Mouse (Mus musculus): ENCODE data around the gene Fbxo47. TPM values are rescaled to one million over a fixed set of nuclear protein-coding genes. Genes with fewer than 3 reads are reported as not detected.

The Fbxo47 gene
- polyA plus RNA-seq, 1 experiment from 2014 or later: 0.78 TPM

DNA sequence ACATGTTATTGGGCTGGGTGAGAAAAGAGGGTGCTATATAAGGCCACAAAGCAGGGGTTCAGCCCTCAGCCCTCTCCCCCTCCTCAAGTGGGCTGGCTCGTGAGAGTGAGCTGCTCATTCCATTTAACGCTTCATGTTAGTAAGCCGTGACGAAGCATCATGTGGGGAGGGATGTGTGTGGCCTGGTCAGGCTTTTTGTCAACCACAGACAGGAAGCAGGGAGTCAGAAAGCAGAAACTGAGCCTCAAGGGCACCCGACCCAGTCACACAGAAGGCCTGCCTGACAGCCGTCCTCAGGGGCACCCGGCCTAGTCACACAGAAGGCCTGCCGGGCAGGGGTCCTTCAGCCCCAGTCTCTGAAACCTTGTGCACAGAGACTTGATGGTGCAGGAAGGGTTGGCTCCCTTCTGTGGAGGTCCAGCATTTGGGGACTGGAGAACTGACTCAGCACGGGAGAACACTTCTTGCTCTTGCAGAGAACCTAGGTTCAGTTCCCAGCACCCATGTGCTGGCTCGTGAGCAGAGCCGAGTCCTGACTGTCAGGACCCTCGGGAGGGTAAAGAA is 54.0 kb downstream of the Fbxo47 start:
- H3K36me3 ChIP-seq (ENCODE audit: control insufficient read depth, insufficient read depth, low read length): peaks cover 43% of the 10 kb centered on the region
- H3K27me3 ChIP-seq (ENCODE audit: control insufficient read depth, insufficient read depth, low read depth, low read length): no peaks in the 10 kb centered on the region
- WGBS: 82% methylated on average over 12 of the region's 12 CpGs
- no peak overlapping the region for H3K4me2 ChIP-seq (ENCODE audit: low read length)
- no peak overlapping the region for H3K27ac ChIP-seq (ENCODE audit: low read length)
- no peak overlapping the region for H3K4me3 ChIP-seq (ENCODE audit: low read depth, low read length)
- no peak for ATAC-seq
- no peak overlapping the region for H3K9ac ChIP-seq (ENCODE audit: low read depth, low read length)
- H3K9me3 ChIP-seq (replicated peaks; ENCODE audit: control insufficient read depth, low read length, poor library complexity, severe bottlenecking): no peaks in the 10 kb centered on the region
- H3K4me1 ChIP-seq (ENCODE audit: control insufficient read depth, insufficient read depth, low read length): no peaks in the 10 kb centered on the region

DNA sequence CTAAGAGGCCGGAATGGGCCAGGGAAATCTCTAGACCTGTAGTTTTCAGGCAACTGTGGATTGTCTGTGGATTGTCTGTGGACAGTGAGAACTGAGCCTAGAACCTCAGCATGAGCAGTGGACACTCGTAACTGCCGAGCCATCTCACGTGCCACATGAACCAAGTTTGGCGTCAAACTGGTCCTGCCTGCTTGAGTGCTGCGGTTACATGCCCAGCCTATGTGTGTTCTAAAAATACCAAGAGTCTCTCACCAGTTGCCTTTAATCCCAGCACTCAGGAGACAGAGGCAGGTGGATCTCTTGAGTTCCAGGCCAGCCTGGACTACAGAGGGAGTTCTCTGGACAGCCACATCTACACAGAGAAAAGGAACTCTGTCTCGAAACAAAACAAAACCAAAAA is 54.6 kb downstream of the Fbxo47 start:
- Histone ChIP-seq H3K36me3 (ENCODE audit: control insufficient read depth, insufficient read depth, low read length) (peaks cover 39% of the 10 kb centered on the region), H3K4me1 (ENCODE audit: control insufficient read depth, insufficient read depth, low read length) (no peaks in the 10 kb centered on the region), H3K9ac (ENCODE audit: low read depth, low read length) (no peak overlapping the region), H3K4me2 (ENCODE audit: low read length) (no peak overlapping the region), H3K27me3 (ENCODE audit: control insufficient read depth, insufficient read depth, low read depth, low read length) (no peaks in the 10 kb centered on the region), H3K9me3 (replicated peaks; ENCODE audit: control insufficient read depth, low read length, poor library complexity, severe bottlenecking) (no peaks in the 10 kb centered on the region), H3K27ac (ENCODE audit: low read length) (no peak overlapping the region; the same call in 1 of the 2 replicates), H3K4me3 (ENCODE audit: low read depth, low read length) (no peak overlapping the region)
- ATAC-seq: no peak
- 93% methylated on average over 7 of the region's 7 CpGs for WGBS

DNA sequence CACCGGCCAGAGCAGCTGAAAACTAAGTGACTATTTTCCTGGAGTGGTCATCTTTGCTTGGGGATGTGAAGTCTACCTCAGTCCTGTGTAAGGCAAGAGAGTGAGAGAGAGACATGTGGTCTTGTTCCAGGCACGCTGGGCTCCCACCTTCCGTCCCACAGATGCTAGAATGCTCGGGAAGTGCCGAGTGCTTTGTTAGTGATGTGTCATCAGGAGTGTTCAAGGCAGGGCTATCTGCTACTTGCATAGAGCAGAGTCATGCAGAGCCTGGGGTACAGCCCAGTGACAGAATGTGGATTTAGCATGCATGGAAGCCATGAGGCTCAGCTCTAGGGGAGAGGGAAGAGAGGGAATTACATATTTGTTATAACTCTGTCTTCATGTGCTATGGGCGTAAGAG is 56.3 kb downstream of the Fbxo47 start:
- Histone ChIP-seq H3K4me1 (ENCODE audit: control insufficient read depth, insufficient read depth, low read length) (no peaks in the 10 kb centered on the region), H3K27me3 (ENCODE audit: control insufficient read depth, insufficient read depth, low read depth, low read length) (no peaks in the 10 kb centered on the region), H3K9me3 (replicated peaks; ENCODE audit: control insufficient read depth, low read length, poor library complexity, severe bottlenecking) (no peaks in the 10 kb centered on the region), H3K36me3 (ENCODE audit: control insufficient read depth, insufficient read depth, low read length) (peaks cover 29% of the 10 kb centered on the region), H3K9ac (ENCODE audit: low read depth, low read length) (no peak overlapping the region), H3K4me3 (ENCODE audit: low read depth, low read length) (no peak overlapping the region), H3K27ac (ENCODE audit: low read length) (no peak overlapping the region), H3K4me2 (ENCODE audit: low read length) (no peak overlapping the region)
- ATAC-seq: no peak
- WGBS: 88% methylated on average over 6 of the region's 6 CpGs

DNA sequence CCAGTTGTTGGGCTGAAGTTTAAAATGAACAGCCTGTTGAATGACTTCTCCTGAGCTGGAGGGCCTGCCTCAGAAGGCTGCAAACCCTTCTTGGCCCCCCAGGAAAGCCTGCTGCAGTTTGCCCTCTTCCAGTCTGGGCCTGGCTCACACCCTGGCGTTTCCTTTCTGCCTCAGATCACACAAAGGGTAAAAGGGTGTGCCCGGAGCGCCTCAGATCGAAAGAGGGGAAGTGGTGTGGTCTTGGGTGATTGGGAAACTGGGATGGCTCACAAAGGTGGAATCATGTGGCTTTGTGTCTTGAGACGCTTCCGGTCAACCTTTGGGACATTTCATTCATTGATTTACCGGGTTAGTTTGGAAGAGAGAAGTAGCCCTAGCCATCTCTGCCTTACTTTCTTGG is 57.5 kb downstream of the Fbxo47 start:
- Histone ChIP-seq H3K4me1 (ENCODE audit: control insufficient read depth, insufficient read depth, low read length) (no peaks in the 10 kb centered on the region), H3K4me3 (ENCODE audit: low read depth, low read length) (no peak overlapping the region), H3K4me2 (ENCODE audit: low read length) (no peak overlapping the region), H3K27me3 (ENCODE audit: control insufficient read depth, insufficient read depth, low read depth, low read length) (no peaks in the 10 kb centered on the region), H3K9me3 (replicated peaks; ENCODE audit: control insufficient read depth, low read length, poor library complexity, severe bottlenecking) (no peaks in the 10 kb centered on the region), H3K9ac (ENCODE audit: low read depth, low read length) (no peak overlapping the region), H3K27ac (ENCODE audit: low read length) (no peak overlapping the region), H3K36me3 (ENCODE audit: control insufficient read depth, insufficient read depth, low read length) (peaks cover 27% of the 10 kb centered on the region)
- ATAC-seq: no peak
- WGBS: 75% methylated on average over 7 of the region's 7 CpGs

DNA sequence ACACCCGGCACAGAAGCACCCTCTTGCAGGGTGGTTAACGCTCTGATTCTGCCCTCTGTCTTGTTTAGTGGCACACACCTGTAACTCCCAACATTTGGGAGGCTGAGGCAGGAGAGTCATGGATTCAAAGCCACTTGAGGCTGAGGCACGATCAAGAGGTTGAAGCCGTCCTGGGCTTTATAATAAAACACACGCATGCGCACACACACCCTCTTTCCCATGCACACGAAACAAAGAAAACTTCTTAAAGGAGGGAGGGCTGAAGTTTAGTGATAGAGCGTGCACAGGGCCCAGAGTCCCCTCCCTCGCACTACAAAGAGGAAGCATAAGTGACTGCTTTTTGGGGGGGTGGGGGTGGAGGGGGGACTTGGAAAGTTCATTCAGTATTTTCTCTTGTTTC is 58.0 kb downstream of the Fbxo47 start:
- Histone ChIP-seq H3K36me3 (ENCODE audit: control insufficient read depth, insufficient read depth, low read length) (peaks cover 27% of the 10 kb centered on the region), H3K27ac (ENCODE audit: low read length) (no peak overlapping the region), H3K4me3 (ENCODE audit: low read depth, low read length) (no peak overlapping the region), H3K27me3 (ENCODE audit: control insufficient read depth, insufficient read depth, low read depth, low read length) (no peaks in the 10 kb centered on the region), H3K9me3 (replicated peaks; ENCODE audit: control insufficient read depth, low read length, poor library complexity, severe bottlenecking) (no peaks in the 10 kb centered on the region), H3K4me1 (ENCODE audit: control insufficient read depth, insufficient read depth, low read length) (no peaks in the 10 kb centered on the region), H3K4me2 (ENCODE audit: low read length) (no peak overlapping the region), H3K9ac (ENCODE audit: low read depth, low read length) (no peak overlapping the region)
- no peak for ATAC-seq
- 78% methylated on average over 9 of the region's 9 CpGs for WGBS

DNA sequence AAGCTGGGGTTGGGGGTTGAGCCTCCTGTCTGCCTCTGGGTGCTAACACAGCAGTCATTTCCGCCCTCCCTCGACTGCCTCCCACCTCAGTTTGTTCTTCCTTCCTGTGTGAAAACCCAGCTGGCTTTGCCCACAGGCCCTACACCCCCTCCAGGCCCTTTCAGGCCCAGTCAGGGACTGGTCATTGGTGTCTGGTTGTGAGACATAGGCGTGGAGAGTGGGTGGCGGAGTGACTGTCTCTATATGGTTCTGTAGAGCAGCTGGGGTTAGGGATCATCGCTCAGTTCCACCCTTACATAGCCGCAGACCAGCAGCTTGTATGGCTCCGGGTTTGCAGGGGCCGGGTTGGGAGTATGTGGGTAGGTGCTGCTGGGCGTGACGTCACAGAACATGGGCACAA is 58.7 kb downstream of the Fbxo47 start:
- no peak overlapping the region for H3K4me2 ChIP-seq (ENCODE audit: low read length)
- H3K9me3 ChIP-seq (replicated peaks; ENCODE audit: control insufficient read depth, low read length, poor library complexity, severe bottlenecking): no peaks in the 10 kb centered on the region
- H3K36me3 ChIP-seq (ENCODE audit: control insufficient read depth, insufficient read depth, low read length): peaks cover 25% of the 10 kb centered on the region
- no peak overlapping the region for H3K4me3 ChIP-seq (ENCODE audit: low read depth, low read length)
- ATAC-seq: no peak
- 89% methylated on average over 10 of the region's 10 CpGs for WGBS
- H3K27me3 ChIP-seq (ENCODE audit: control insufficient read depth, insufficient read depth, low read depth, low read length): no peaks in the 10 kb centered on the region
- no peak overlapping the region for H3K9ac ChIP-seq (ENCODE audit: low read depth, low read length)
- no peaks in the 10 kb centered on the region for H3K4me1 ChIP-seq (ENCODE audit: control insufficient read depth, insufficient read depth, low read length)
- no peak overlapping the region for H3K27ac ChIP-seq (ENCODE audit: low read length)

DNA sequence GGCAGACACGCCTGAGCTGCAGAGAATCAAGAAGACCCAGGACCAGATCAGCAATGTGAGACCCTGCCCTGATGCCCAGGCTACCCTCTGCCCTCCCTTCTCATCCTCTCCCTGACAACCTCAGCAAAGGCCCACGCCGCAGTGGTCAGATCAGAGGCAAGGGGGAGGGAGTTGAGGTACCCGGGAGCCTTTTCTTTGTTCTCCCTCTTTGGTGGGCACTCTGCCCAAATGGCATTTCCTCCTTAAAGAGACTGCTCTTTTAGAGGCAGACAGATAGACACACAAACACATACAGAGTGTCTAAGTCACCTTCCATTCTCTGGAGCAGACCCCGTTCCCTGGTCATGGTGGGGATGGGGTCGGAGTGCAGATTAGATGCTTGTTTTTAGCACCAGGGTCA is 59.1 kb downstream of the Fbxo47 start:
- no peak overlapping the region for H3K4me2 ChIP-seq (ENCODE audit: low read length)
- 68% methylated on average over 6 of the region's 6 CpGs for WGBS
- no peak for ATAC-seq
- H3K9me3 ChIP-seq (replicated peaks; ENCODE audit: control insufficient read depth, low read length, poor library complexity, severe bottlenecking): no peaks in the 10 kb centered on the region
- no peaks in the 10 kb centered on the region for H3K27me3 ChIP-seq (ENCODE audit: control insufficient read depth, insufficient read depth, low read depth, low read length)
- H3K4me3 ChIP-seq (ENCODE audit: low read depth, low read length): no peak overlapping the region
- no peak overlapping the region for H3K9ac ChIP-seq (ENCODE audit: low read depth, low read length)
- H3K4me1 ChIP-seq (ENCODE audit: control insufficient read depth, insufficient read depth, low read length): no peaks in the 10 kb centered on the region
- no peak overlapping the region for H3K27ac ChIP-seq (ENCODE audit: low read length)
- peaks cover 23% of the 10 kb centered on the region for H3K36me3 ChIP-seq (ENCODE audit: control insufficient read depth, insufficient read depth, low read length)

DNA sequence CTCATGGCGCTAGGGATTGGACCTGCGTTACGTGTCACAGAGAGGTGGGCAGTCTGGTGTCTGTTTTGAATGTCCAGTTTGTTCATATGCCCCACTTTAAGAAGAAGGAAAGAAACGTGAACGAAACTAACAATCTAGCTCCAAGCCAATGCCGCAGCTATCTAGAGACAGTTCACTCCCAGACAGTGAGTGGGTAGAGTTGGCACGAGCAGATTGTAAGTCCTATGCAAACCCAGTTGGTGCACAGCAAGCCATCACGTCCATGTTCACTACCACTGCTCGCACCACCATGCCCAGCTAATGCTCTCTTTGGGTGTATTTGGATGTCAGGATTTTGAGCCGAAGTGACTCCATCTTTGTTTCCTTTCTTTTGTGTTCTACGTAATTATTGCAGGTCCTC is 59.8 kb downstream of the Fbxo47 start:
- H3K27ac ChIP-seq (ENCODE audit: low read length): no peak overlapping the region
- H3K9me3 ChIP-seq (replicated peaks; ENCODE audit: control insufficient read depth, low read length, poor library complexity, severe bottlenecking): no peaks in the 10 kb centered on the region
- no peaks in the 10 kb centered on the region for H3K4me1 ChIP-seq (ENCODE audit: control insufficient read depth, insufficient read depth, low read length)
- ATAC-seq: no peak
- WGBS: 95% methylated on average over 11 of the region's 11 CpGs
- H3K36me3 ChIP-seq (ENCODE audit: control insufficient read depth, insufficient read depth, low read length): peaks cover 21% of the 10 kb centered on the region
- no peak overlapping the region for H3K9ac ChIP-seq (ENCODE audit: low read depth, low read length)
- H3K4me3 ChIP-seq (ENCODE audit: low read depth, low read length): no peak overlapping the region
- H3K27me3 ChIP-seq (ENCODE audit: control insufficient read depth, insufficient read depth, low read depth, low read length): no peaks in the 10 kb centered on the region
- no peak overlapping the region for H3K4me2 ChIP-seq (ENCODE audit: low read length)

DNA sequence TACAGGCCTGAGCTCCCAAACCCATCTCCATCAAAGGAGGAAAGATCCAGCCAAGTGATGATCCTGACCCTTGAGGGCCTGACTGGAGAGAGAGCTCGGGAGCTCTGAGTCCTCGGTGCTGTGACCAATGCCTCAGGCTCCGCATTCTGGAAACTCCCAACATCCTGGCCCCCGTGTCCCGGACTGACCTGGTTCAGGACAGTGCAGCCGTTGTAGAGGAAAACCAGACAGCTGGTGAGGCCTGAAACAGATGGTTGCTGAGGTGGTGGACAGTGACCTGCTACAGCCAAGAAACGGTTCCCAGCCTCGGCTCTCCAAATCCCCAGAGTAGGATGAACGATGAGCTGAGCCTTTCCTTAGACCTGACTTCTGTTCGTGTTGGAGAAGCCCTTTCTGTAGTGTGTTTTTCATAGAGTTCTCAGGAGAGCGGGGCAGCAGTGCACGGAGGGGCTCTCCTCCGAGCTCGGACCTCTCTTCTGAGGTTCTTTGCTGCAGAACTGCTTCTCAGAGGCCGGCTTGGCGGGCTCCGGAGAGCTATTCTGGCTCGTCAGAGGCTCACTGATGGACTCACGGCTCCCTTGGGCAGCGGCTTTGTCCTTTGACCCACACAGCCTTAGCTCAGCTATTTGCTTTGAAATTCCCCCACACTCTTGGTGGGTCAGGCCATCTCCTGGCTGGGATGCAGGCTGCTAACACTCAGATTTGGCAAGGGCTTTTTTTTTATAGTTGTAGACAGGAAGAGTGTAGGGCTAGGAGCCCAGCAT is 60.9 kb downstream of the Fbxo47 start:
- 71% methylated on average over 20 of the region's 20 CpGs for WGBS
- ATAC-seq: no peak
- Histone ChIP-seq H3K27me3 (ENCODE audit: control insufficient read depth, insufficient read depth, low read depth, low read length) (no peaks in the 10 kb centered on the region), H3K4me1 (ENCODE audit: control insufficient read depth, insufficient read depth, low read length) (peaks cover 7% of the 10 kb centered on the region), H3K9me3 (replicated peaks; ENCODE audit: control insufficient read depth, low read length, poor library complexity, severe bottlenecking) (no peaks in the 10 kb centered on the region), H3K36me3 (ENCODE audit: control insufficient read depth, insufficient read depth, low read length) (peaks cover 22% of the 10 kb centered on the region), H3K9ac (ENCODE audit: low read depth, low read length) (no peak overlapping the region), H3K27ac (ENCODE audit: low read length) (no peak overlapping the region), H3K4me3 (ENCODE audit: low read depth, low read length) (no peak overlapping the region), H3K4me2 (ENCODE audit: low read length) (no peak overlapping the region)

Measured in midbrain, embryonic 16.5 days (tissue).